Mouse (Mus musculus) heart, embryonic 11.5 days (tissue): ENCODE measurements around the gene Tle2. TPM values are rescaled to one million over a fixed set of nuclear protein-coding genes. Genes with fewer than 3 reads are reported as not detected.

Experiments used
- ATAC-seq: fragments of 200-750 bp; cut with Nextera tagmentation; replicated peaks from 2 replicates; pipeline ENCODE4 v1.8.0; 2017; ENCODE audit warnings: moderate library complexity; ENCODE audit not compliant: insufficient number of reproducible peaks, low FRiP score, low TSS enrichment
- H3K27ac ChIP-seq: fragments of 300-500 bp; sonication (generic); 2 replicates; pipeline ENCODE4 v1.5.1; 2014; ENCODE audit warnings: mild to moderate bottlenecking, low read depth, low read length
- H3K27me3 ChIP-seq: fragments of 300-500 bp; sonication (generic); 2 replicates; pipeline ENCODE4 v1.6.1; 2014; ENCODE audit warnings: mild to moderate bottlenecking, low read length, mixed read lengths; ENCODE audit not compliant: control insufficient read depth, insufficient read depth
- H3K36me3 ChIP-seq: fragments of 300-500 bp; sonication (generic); 2 replicates; pipeline ENCODE4 v1.6.1; 2014; ENCODE audit warnings: mild to moderate bottlenecking, low read length, moderate library complexity, mixed read lengths; ENCODE audit not compliant: control insufficient read depth, insufficient read depth
- H3K4me1 ChIP-seq: fragments of 300-500 bp; sonication (generic); 2 replicates; pipeline ENCODE4 v1.6.1; 2014; ENCODE audit warnings: low read length; ENCODE audit not compliant: control insufficient read depth, insufficient read depth
- H3K4me2 ChIP-seq: fragments of 300-500 bp; sonication (generic); 2 replicates; pipeline ENCODE4 v1.6.1; 2014; ENCODE audit warnings: mild to moderate bottlenecking, moderate library complexity
- H3K4me3 ChIP-seq: fragments of 300-500 bp; sonication (generic); 2 replicates; pipeline ENCODE4 v1.5.1; 2014; ENCODE audit warnings: low read depth, low read length
- H3K9ac ChIP-seq: fragments of 300-500 bp; sonication (generic); 2 replicates; pipeline ENCODE4 v1.6.1; 2014; ENCODE audit warnings: mild to moderate bottlenecking, low read depth, low read length, moderate library complexity
- H3K9me3 ChIP-seq: fragments of 300-500 bp; sonication (generic); replicated peaks from 2 replicates; pipeline ENCODE4 v1.6.1; 2016; ENCODE audit warnings: low read length; ENCODE audit not compliant: control insufficient read depth
- WGBS: fragments of 180-500 bp; shearing (Covaris S2); extraction: QIAGEN DNeasy Blood & Tissue Kit; methylation state at CpG from one replicate; pipeline ENCODE4 v1.1.7; 2014; ENCODE audit not compliant: insufficient replicate concordance; 5-methylcytosine and 5-hydroxymethylcytosine counted together
- polyA plus RNA-seq: library from polyadenylated mRNA; unstranded; fragments of >200 nt; fragmentation: Nextera tagmentation; extraction: Ambion mirVana; gene quantifications from 2 replicates; pipeline ENCODE4 v1.2.1, GENCODE M21; 2014

The Tle2 gene
- polyA plus RNA-seq, 1 experiment from 2014 or later = 17.8 TPM

- H3K36me3 ChIP-seq = peaks cover 16% of the 10 kb centered on the region
- peak overlapping the region; percentile 53 for H3K4me2 ChIP-seq
- no peak; the same call in 1 of the 2 replicates for ATAC-seq
- 13% methylated on average over 16 of the region's 16 CpGs for WGBS
- H3K4me3 ChIP-seq = no peak overlapping the region
- peak overlapping the region; percentile 94 for H3K27ac ChIP-seq
- no peaks in the 10 kb centered on the region for H3K9me3 ChIP-seq
- H3K9ac ChIP-seq = peak overlapping the region; percentile 64
- peaks cover 62% of the 10 kb centered on the region for H3K4me1 ChIP-seq
- peaks cover 9% of the 10 kb centered on the region; the same call in 1 of the 2 replicates for H3K27me3 ChIP-seq
Observed at GRCm38 (mm10) chr10:81568381-81569191, 5.8 kb upstream of the Tle2 start.

DNA sequence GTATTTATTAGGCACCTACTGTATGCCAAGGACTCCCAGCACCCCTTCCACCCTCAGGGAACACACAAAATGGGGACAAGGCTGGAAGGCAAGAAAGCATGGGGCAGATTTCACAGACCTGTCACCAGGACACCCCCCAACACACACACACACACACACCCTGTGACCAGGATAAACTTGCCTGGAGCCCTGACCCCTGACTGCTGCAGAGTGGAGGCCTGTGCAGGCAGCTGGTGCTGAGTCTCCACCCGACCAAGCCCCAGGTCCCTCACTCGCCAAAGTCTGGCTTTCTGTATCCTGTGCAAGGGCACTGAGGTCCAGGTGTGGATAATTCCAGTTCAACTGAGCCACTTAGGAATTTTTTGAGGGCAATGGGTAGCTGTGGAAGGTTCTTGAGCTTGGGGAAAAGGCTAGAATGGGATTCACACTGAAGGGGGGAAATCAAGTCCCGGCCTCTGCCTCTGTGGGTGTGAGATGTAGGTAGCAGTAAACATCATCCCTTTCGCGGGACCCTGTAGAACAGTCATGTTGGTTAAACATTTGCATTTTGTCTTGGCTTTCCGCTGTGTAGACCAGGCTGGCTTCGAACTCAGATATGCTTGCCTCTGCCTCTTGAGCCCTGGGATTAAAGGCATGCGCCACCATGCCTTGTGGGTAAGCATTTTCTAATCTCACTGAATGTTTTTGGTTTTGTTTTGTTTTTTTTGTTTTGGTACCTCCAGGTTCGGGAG lies 4.7 kb upstream of the Tle2 start:
- Histone ChIP-seq H3K4me1 (peaks cover 52% of the 10 kb centered on the region), H3K27me3 (peaks cover 15% of the 10 kb centered on the region; the same call in 1 of the 2 replicates), H3K27ac (peak overlapping the region; percentile 94), H3K9me3 (no peaks in the 10 kb centered on the region), H3K4me3 (no peak overlapping the region), H3K36me3 (peaks cover 16% of the 10 kb centered on the region), H3K9ac (no peak overlapping the region), H3K4me2 (no peak overlapping the region)
- WGBS = 57% methylated on average over 9 of the region's 9 CpGs
- ATAC-seq = no peak

DNA sequence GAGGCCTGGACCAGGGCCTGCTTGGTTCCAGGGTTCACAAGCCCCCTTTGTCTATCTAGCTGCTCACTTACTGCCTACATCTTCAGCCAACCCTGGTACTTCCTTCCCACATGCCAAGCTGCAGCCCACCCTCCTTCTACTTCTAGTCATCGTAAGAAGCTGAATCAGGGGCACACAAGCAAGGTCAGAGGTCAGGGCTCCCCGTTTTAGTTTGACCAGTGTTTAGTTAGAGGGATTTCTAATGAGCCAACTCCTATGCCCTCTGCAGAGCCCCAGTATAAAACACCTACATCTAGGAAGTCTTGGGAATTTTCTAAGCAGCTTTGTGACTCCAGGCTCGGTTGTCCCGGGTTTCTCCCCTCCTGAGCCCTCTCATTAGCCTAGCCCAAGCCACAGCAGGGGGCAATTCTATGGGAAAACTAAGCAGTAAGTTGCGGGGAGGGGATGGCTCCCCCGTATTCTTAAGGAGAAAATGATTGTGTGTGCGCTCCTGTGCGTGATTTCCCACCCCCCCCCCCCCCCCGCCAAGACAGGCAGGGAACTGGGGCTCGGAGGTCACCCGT lies 4.0 kb upstream of the Tle2 start:
- H3K36me3 ChIP-seq = peaks cover 12% of the 10 kb centered on the region
- ATAC-seq = no peak
- H3K4me3 ChIP-seq = peak overlapping the region; percentile 50
- peak overlapping the region; percentile 66; the same call in 1 of the 2 replicates for H3K9ac ChIP-seq
- peaks cover 15% of the 10 kb centered on the region; the same call in 1 of the 2 replicates for H3K27me3 ChIP-seq
- H3K4me1 ChIP-seq = peaks cover 48% of the 10 kb centered on the region
- H3K4me2 ChIP-seq = peak overlapping the region; percentile 84
- 4% methylated on average over 8 of the region's 11 CpGs for WGBS
- no peaks in the 10 kb centered on the region for H3K9me3 ChIP-seq
- peak overlapping the region; percentile 94 for H3K27ac ChIP-seq

- Histone ChIP-seq H3K9ac (peak overlapping the region; percentile 66; the same call in 1 of the 2 replicates), H3K27me3 (peaks cover 16% of the 10 kb centered on the region; the same call in 1 of the 2 replicates), H3K36me3 (peaks cover 5% of the 10 kb centered on the region), H3K4me1 (peaks cover 49% of the 10 kb centered on the region), H3K9me3 (no peaks in the 10 kb centered on the region), H3K4me2 (peak overlapping the region; percentile 84), H3K27ac (peak overlapping the region; percentile 94), H3K4me3 (peak overlapping the region; percentile 50)
- ATAC-seq = peak; percentile 58
- WGBS = under 1% methylated on average over 32 of the region's 34 CpGs
Observed at GRCm38 (mm10) chr10:81570831-81571500, 3.4 kb upstream of the Tle2 start.

DNA sequence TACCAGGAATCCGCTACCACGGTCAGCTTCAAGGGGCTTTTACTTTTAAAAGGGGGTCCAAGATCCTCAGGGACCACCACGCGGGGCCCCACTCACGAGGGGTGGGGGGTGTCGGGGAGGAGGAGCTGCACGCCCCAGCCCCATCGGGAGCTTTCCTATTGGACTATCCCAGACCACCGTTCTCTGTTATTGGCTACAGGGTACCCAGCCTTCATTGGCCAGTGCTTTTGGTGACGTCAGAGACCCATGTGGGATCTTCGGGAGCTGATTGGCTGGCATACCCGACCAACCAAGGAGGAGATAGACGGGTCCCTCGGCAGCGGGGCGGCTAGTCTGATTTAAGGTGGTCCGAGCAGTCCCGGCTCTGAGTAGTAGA lies 2.9 kb upstream of the Tle2 start:
- Histone ChIP-seq H3K4me2 (peak overlapping the region; percentile 84), H3K36me3 (peaks cover 2% of the 10 kb centered on the region), H3K9ac (peak overlapping the region; percentile 66; the same call in 1 of the 2 replicates), H3K27ac (peak overlapping the region; percentile 94), H3K4me1 (peaks cover 53% of the 10 kb centered on the region), H3K9me3 (no peaks in the 10 kb centered on the region), H3K4me3 (peak overlapping the region; percentile 50), H3K27me3 (peaks cover 17% of the 10 kb centered on the region; the same call in 1 of the 2 replicates)
- peak; percentile 89 for ATAC-seq
- under 1% methylated on average over 18 of the region's 18 CpGs for WGBS

DNA sequence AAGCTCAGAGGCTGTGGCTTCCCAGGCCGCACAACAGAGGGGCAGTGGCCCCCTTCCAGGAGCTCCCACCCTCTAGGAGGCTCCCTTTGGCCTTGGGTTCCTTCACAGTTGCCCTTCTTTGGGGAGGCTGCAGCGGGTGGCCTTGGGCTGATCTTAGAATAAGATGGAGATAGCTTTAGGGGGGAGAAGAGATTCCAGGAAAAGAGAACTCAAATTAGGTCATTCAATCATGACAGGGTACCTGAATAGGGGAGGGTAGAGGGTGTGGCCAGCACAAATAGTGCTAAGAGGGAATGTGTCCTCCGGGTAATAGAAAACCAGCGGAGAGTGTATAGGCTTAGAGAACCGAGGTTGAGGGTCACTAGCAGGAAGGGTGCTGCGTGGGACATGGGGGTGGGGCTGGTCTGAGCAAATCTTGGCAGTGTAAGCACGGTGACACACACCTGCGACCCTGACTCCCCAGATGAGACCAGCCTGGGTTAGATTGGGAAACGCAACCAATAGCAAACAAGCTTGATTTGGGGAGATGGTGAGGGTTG lies 2.2 kb upstream of the Tle2 start:
- H3K4me2 ChIP-seq = peak overlapping the region; percentile 84
- no peaks in the 10 kb centered on the region for H3K36me3 ChIP-seq
- H3K4me3 ChIP-seq = peak overlapping the region; percentile 50
- H3K27me3 ChIP-seq = peaks cover 19% of the 10 kb centered on the region
- WGBS = 8% methylated on average over 9 of the region's 9 CpGs
- peak overlapping the region; percentile 17; the same call in 1 of the 2 replicates for H3K9ac ChIP-seq
- ATAC-seq = no peak
- H3K27ac ChIP-seq = peak overlapping the region; percentile 4
- H3K4me1 ChIP-seq = peaks cover 53% of the 10 kb centered on the region
- no peaks in the 10 kb centered on the region for H3K9me3 ChIP-seq

DNA sequence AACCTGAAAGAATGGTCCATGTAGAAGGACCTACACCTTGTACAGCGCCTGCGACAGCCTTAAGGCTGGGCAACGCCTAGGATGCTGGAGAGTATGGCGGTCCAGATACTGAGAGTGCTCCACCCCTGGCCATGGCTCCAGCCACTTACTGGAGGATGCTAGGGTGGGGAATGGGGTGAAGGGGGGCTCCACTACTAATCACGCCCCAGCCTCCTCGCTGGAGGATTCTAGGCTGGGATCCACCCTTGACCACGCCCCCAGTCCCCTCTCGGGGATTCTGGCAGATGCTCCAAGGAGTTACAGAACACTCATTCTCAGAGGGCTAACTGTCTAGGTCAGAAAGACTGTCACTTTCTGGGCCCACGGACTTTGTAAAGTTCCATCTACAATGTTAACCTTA lies 1.4 kb upstream of the Tle2 start:
- 13% methylated on average over 9 of the region's 9 CpGs for WGBS
- H3K9ac ChIP-seq = no peak overlapping the region
- ATAC-seq = no peak
- H3K4me3 ChIP-seq = no peak overlapping the region
- H3K4me1 ChIP-seq = peaks cover 48% of the 10 kb centered on the region
- H3K9me3 ChIP-seq = no peaks in the 10 kb centered on the region
- H3K27ac ChIP-seq = no peak overlapping the region
- peaks cover 19% of the 10 kb centered on the region for H3K27me3 ChIP-seq
- H3K4me2 ChIP-seq = 0 out of 2 replicates have a peak overlapping the region, but pooled peaks have one; percentile 84
- no peaks in the 10 kb centered on the region for H3K36me3 ChIP-seq

- Histone ChIP-seq H3K9ac (peak overlapping the region; percentile 71), H3K4me2 (peak overlapping the region; percentile 68), H3K36me3 (no peaks in the 10 kb centered on the region), H3K4me3 (peak overlapping the region; percentile 62), H3K4me1 (peaks cover 28% of the 10 kb centered on the region), H3K27me3 (peaks cover 19% of the 10 kb centered on the region), H3K9me3 (no peaks in the 10 kb centered on the region), H3K27ac (no peak overlapping the region)
- 1% methylated on average over 30 of the region's 30 CpGs for WGBS
- no peak for ATAC-seq
Observed at GRCm38 (mm10) chr10:81575208-81575631, 859 bp downstream of the Tle2 start.
